Mouse (Mus musculus) testis, adult 2 months (tissue): ENCODE results near the gene Xpo4.

Experiments used
- CTCF ChIP-seq: fragments of 200-500 bp; IDR thresholded peaks from 2 replicates; pipeline ENCODE4 v1.5.1; 2012; ENCODE audit warnings: low read depth, mild to moderate bottlenecking, inconsistent platforms, low read length, moderate library complexity; ENCODE audit not compliant: control insufficient read depth, insufficient read depth, insufficient replicate concordance
- POLR2A ChIP-seq: fragments of 200-500 bp; IDR thresholded peaks from 2 replicates; pipeline ENCODE4 v1.6.1; 2012; ENCODE audit warnings: low read depth, mild to moderate bottlenecking, inconsistent platforms, low read length, moderate library complexity; ENCODE audit not compliant: control insufficient read depth

DNA sequence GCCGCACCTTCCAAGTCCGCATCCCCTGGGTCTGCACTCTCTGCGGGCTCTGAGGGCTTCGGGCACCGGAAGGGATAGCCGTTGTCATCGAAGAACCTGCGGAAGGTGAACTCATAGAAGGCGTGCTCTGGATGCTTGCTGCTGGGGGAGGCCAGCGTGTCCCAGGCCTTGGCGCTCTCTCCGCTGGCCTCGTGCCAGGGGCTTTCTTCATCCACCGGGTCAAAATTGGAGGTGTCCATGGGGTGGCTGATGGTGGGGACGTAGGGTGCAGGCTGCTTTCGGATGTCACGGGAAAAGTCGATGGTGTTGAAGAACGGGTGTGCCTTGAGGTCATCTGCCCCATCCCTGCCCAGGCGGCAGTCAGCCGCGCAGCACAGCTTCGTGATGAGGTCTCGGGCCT lies 26.1 kb upstream of the Xpo4 start:
- no peak for TF ChIP-seq POLR2A
- no peak for TF ChIP-seq CTCF
